Mouse (Mus musculus) c-Kit-positive CD71-positive TER-119-negative erythroid progenitor cells, embryonic 14.5 days (primary cell): ENCODE measurements at regions not wholly inside any gene's neighbourhood (a gene's known extent, or its start where the extent isn't known, plus 50 kb on each side); places are given as distances from the start of the nearest gene placed in this dataset.

ENCODE experiments used
- DNase-seq: peaks from one replicate; pipeline ENCODE4 v3.0.0-alpha.2; 2013; ENCODE audit warnings: low read depth

GRCm38 (mm10) chr8:87019795-87020194 is 134.7 kb upstream of the N4bp1 start:
- DNase-seq = no peak

GRCm38 (mm10) chr8:86975546-86975945 is 90.5 kb upstream of the N4bp1 start:
- DNase-seq = no peak

- DNase-seq = no peak
These were observed 86.7 kb upstream of the N4bp1 start for GRCm38 (mm10) chr8:86971736-86972135.

GRCm38 (mm10) chr8:86969051-86969450 is 84.0 kb upstream of the N4bp1 start:
- DNase-seq = no peak

- no peak for DNase-seq
These were observed 82.8 kb upstream of the N4bp1 start for GRCm38 (mm10) chr8:86967891-86968311.

GRCm38 (mm10) chr8:86961218-86962195 is 76.4 kb upstream of the N4bp1 start:
- DNase-seq = no peak
